Mouse (Mus musculus) kidney, postnatal 0 days (tissue): ENCODE measurements around the gene Suox. TPM values are rescaled to one million over a fixed set of nuclear protein-coding genes. Genes with fewer than 3 reads are reported as not detected.

ENCODE experiments used
- ATAC-seq: fragments of 200-750 bp; cut with Nextera tagmentation; replicated peaks from 2 replicates; pipeline ENCODE4 v1.8.0; 2017; ENCODE audit warnings: low read depth, moderate number of reproducible peaks, moderate TSS enrichment, moderate library complexity; ENCODE audit not compliant: low FRiP score
- DNase-seq: peaks from one replicate; pipeline ENCODE4 v3.0.0-alpha.2; 2016; ENCODE audit warnings: low spot score
- H3K27ac ChIP-seq: fragments of 300-500 bp; sonication (generic); 2 replicates; pipeline ENCODE4 v1.5.1; 2014; ENCODE audit warnings: mild to moderate bottlenecking
- H3K27me3 ChIP-seq: fragments of 300-500 bp; sonication (generic); 2 replicates; pipeline ENCODE4 v1.6.1; 2014; ENCODE audit warnings: low read length, mixed read lengths; ENCODE audit not compliant: insufficient read depth
- H3K36me3 ChIP-seq: fragments of 300-500 bp; sonication (generic); 2 replicates; pipeline ENCODE4 v1.6.1; 2014; ENCODE audit warnings: low read length, mixed read lengths; ENCODE audit not compliant: insufficient read depth
- H3K4me1 ChIP-seq: fragments of 300-500 bp; sonication (generic); replicated peaks from 2 replicates; pipeline ENCODE4 v1.6.1; 2014; ENCODE audit warnings: antibody characterized with exemption, low read length, mixed read lengths; ENCODE audit not compliant: insufficient read depth
- H3K4me2 ChIP-seq: fragments of 300-500 bp; sonication (generic); 2 replicates; pipeline ENCODE4 v1.6.1; 2014; ENCODE audit warnings: mild to moderate bottlenecking, low read length, moderate library complexity, mixed read lengths
- H3K4me3 ChIP-seq: fragments of 300-500 bp; sonication (generic); replicated peaks from 2 replicates; pipeline ENCODE4 v1.5.1; 2014; ENCODE audit warnings: low read depth, low read length
- H3K9ac ChIP-seq: fragments of 300-500 bp; sonication (generic); 2 replicates; pipeline ENCODE4 v1.6.1; 2014; ENCODE audit warnings: low read depth, low read length
- H3K9me3 ChIP-seq: fragments of 300-500 bp; sonication (generic); replicated peaks from 2 replicates; pipeline ENCODE4 v1.6.1; 2016; ENCODE audit warnings: low read length, inconsistent platforms, mixed read lengths
- CTCF ChIP-seq: IDR thresholded peaks from 2 replicates; pipeline ENCODE4 v1.5.1; 2016; ENCODE audit warnings: antibody characterized with exemption, low read depth, mild to moderate bottlenecking, moderate library complexity
- WGBS: fragments of 180-500 bp; shearing (Covaris S2); extraction: QIAGEN DNeasy Blood & Tissue Kit; methylation state at CpG from one replicate; pipeline ENCODE4 v1.1.7; 2014; 5-methylcytosine and 5-hydroxymethylcytosine counted together
- polyA plus RNA-seq: library from polyadenylated mRNA; unstranded; fragments of >200 nt; fragmentation: Nextera tagmentation; extraction: Ambion mirVana; gene quantifications from 2 replicates; pipeline ENCODE4 v1.2.1, GENCODE M21; 2015

Gene Suox
- polyA plus RNA-seq, 1 experiment from 2014 or later: 15.1 TPM

GRCm38 (mm10) chr10:128656731-128657130 is 17.1 kb downstream of the Suox start:
- Histone ChIP-seq H3K9ac (no peak overlapping the region), H3K4me1 (0 out of 2 replicates have a peak, but pooled peaks cover 4% of the 10 kb centered on the region), H3K27me3 (no peaks in the 10 kb centered on the region), H3K36me3 (no peaks in the 10 kb centered on the region), H3K9me3 (no peaks in the 10 kb centered on the region), H3K4me3 (no peak overlapping the region), H3K4me2 (no peak overlapping the region), H3K27ac (no peak overlapping the region)
- no peak for TF ChIP-seq CTCF
- 89% methylated on average over 1 of the region's 1 CpGs for WGBS
- DNase-seq (no peak), ATAC-seq (no peak)

DNA sequence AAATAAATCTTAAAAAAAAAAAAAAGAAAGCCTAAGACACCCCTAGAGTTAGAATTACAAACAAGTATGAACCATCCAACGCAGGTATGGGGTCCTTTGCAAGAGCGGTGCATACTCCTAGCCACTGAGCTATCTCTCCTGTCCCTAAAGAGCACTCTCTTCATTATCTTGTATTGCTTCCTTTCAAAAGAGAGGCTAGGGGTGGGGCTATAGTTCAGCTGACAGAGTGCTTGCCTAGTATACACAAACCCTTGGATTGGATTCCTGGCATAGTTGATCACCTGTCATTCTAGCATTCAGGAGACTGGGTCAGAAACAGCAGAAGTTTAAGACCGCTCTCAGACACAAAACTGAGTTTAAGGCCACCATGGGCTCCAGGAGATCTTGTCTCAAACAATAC is 18.6 kb downstream of the Suox start:
- Histone ChIP-seq H3K36me3 (no peaks in the 10 kb centered on the region), H3K4me3 (no peak overlapping the region), H3K9me3 (no peaks in the 10 kb centered on the region), H3K4me2 (no peak overlapping the region), H3K9ac (no peak overlapping the region), H3K27me3 (no peaks in the 10 kb centered on the region), H3K27ac (no peak overlapping the region), H3K4me1 (0 out of 2 replicates have a peak, but pooled peaks cover 4% of the 10 kb centered on the region)
- 92% methylated on average over 3 of the region's 3 CpGs for WGBS
- ATAC-seq: no peak
- TF ChIP-seq CTCF: no peak
- no peak for DNase-seq

DNA sequence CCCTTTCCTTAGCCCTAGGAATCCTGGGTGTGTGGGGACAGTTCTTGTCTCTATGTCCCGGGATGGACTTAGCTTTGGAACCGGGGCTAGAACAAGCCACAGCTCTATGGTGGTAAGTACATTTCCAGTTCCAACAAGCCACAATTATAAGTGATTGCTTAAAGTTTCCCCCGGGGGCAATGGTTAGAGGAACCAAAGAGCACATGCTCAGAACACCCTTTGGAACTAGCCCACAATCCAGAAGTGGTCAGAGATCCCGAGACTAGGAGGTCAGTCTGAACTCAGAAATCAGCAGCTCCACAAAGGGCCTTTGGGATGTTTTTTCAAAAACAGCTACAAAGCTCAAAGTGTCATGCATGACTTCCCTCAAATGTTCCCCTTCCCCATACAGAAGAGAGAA is 20.0 kb downstream of the Suox start:
- Histone ChIP-seq H3K4me1 (0 out of 2 replicates have a peak, but pooled peaks cover 4% of the 10 kb centered on the region), H3K9ac (no peak overlapping the region)
- WGBS: 60% methylated on average over 4 of the region's 4 CpGs

GRCm38 (mm10) chr10:128646139-128647089 is 27.5 kb downstream of the Suox start:
- peak overlapping the region; percentile 74 for H3K4me2 ChIP-seq
- H3K9ac ChIP-seq: peak overlapping the region; percentile 23; the same call in 1 of the 2 replicates
- 9% methylated on average over 11 of the region's 13 CpGs for WGBS
- no peak for TF ChIP-seq CTCF
- no peak for DNase-seq
- 0 out of 2 replicates have a peak overlapping the region, but pooled peaks have one; percentile 25 for H3K27ac ChIP-seq
- peak; percentile 56 for ATAC-seq
- no peaks in the 10 kb centered on the region for H3K36me3 ChIP-seq
- no peaks in the 10 kb centered on the region for H3K4me1 ChIP-seq
- H3K27me3 ChIP-seq: no peaks in the 10 kb centered on the region
- H3K9me3 ChIP-seq: no peaks in the 10 kb centered on the region
- peak overlapping the region; percentile 37 for H3K4me3 ChIP-seq

More for the DNA sequence above, 20.0 kb downstream of the Suox start:
- TF ChIP-seq CTCF: no peak
- no peaks in the 10 kb centered on the region for H3K9me3 ChIP-seq
- 0 out of 2 replicates have a peak overlapping the region, but pooled peaks have one; percentile 25 for H3K27ac ChIP-seq
- no peak overlapping the region for H3K4me3 ChIP-seq
- no peaks in the 10 kb centered on the region for H3K36me3 ChIP-seq
- no peak overlapping the region for H3K4me2 ChIP-seq
- no peak for DNase-seq
- ATAC-seq: peak; percentile 79
- H3K27me3 ChIP-seq: no peaks in the 10 kb centered on the region

- Histone ChIP-seq H3K9ac (peak within 1 kb of the TSS; percentile 59; the same call in 1 of the 2 replicates), H3K36me3 (no peaks in the 10 kb centered on the region), H3K4me1 (no peaks in the 10 kb centered on the region), H3K9me3 (no peaks in the 10 kb centered on the region), H3K27me3 (no peaks in the 10 kb centered on the region), H3K4me2 (peak within 1 kb of the TSS; percentile 74), H3K4me3 (peak within 1 kb of the TSS; percentile 37), H3K27ac (0 out of 2 replicates have a peak within 1 kb of the TSS, but pooled peaks have one; percentile 25)
- WGBS: 4% methylated on average over 36 of the region's 36 CpGs
- ATAC-seq (peak; percentile 64), DNase-seq (no peak)
- no peak for TF ChIP-seq CTCF
These were observed 28.5 kb downstream of the Suox start, which contains the start of gene Ikzf4 for GRCm38 (mm10) chr10:128645111-128646011. TSS of gene Ikzf4 (minus strand) at chr10:128645991.

DNA sequence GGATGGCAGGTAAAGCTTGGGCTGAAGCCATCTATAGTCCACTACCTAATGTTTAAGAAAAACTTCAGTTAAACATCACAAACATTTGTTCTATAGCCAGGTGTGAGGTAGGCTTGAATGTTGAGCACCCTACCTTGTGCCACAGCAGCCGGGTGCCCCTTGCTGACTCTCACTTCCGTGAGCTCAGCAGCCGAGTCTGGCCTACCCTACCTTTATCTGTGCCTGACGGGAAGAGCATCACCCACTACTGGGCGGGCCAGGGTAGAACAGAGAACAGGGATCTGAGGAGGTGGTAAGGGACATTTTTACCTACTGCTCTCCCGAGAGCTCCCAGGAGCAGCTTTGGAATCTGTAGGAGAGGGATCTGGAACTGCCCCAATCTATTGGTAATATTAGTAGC is 31.1 kb downstream of the Suox start:
- no peak overlapping the region for H3K4me3 ChIP-seq
- H3K27me3 ChIP-seq: no peaks in the 10 kb centered on the region
- no peak for TF ChIP-seq CTCF
- no peak overlapping the region for H3K9ac ChIP-seq
- H3K4me2 ChIP-seq: no peak overlapping the region
- H3K27ac ChIP-seq: no peak overlapping the region
- ATAC-seq (no peak), DNase-seq (no peak)
- H3K36me3 ChIP-seq: no peaks in the 10 kb centered on the region
- no peaks in the 10 kb centered on the region for H3K9me3 ChIP-seq
- 89% methylated on average over 6 of the region's 6 CpGs for WGBS
- no peaks in the 10 kb centered on the region for H3K4me1 ChIP-seq
